Mouse (Mus musculus) small intestine, adult 2 months (tissue): ENCODE data around the gene Clic1. TPM values are rescaled to one million over a fixed set of nuclear protein-coding genes. Genes with fewer than 3 reads are reported as not detected.

Experiments
- H3K27ac ChIP-seq: fragments of 200-500 bp; 2 replicates; pipeline ENCODE4 v1.5.1; 2012; ENCODE audit warnings: low read depth, low read length, control low read depth, inconsistent platforms; ENCODE audit not compliant: insufficient read depth
- H3K27me3 ChIP-seq: fragments of 200-500 bp; 2 replicates; pipeline ENCODE4 v1.6.1; 2012; ENCODE audit warnings: mild to moderate bottlenecking, moderate library complexity, low read length, inconsistent platforms; ENCODE audit not compliant: control insufficient read depth, insufficient read depth
- H3K36me3 ChIP-seq: fragments of 200-500 bp; 2 replicates; pipeline ENCODE4 v1.6.1; 2012; ENCODE audit warnings: mild to moderate bottlenecking, low read length, control low read depth, inconsistent platforms; ENCODE audit not compliant: control insufficient read depth, insufficient read depth
- H3K4me1 ChIP-seq: fragments of 200-500 bp; 2 replicates; pipeline ENCODE4 v1.6.1; 2012; ENCODE audit warnings: low read length, inconsistent platforms, mixed read lengths; ENCODE audit not compliant: control insufficient read depth, insufficient read depth, insufficient read length
- H3K4me3 ChIP-seq: fragments of 200-500 bp; 2 replicates; pipeline ENCODE4 v1.5.1; 2012; ENCODE audit warnings: low read depth, mild to moderate bottlenecking, control low read depth, inconsistent platforms, low read length, moderate library complexity
- CTCF ChIP-seq: fragments of 200-500 bp; IDR thresholded peaks from 2 replicates; pipeline ENCODE4 v1.5.1; 2012; ENCODE audit warnings: low read depth, mild to moderate bottlenecking, control low read depth, inconsistent platforms, low read length, moderate library complexity, mixed read lengths; ENCODE audit not compliant: insufficient replicate concordance, insufficient read length; ENCODE audit errors: extremely low read depth
- POLR2A ChIP-seq: fragments of 200-500 bp; IDR thresholded peaks from 2 replicates; pipeline ENCODE4 v1.6.1; 2012; ENCODE audit warnings: low read depth, mild to moderate bottlenecking, control low read depth, inconsistent platforms, low read length, moderate library complexity
- WGBS: fragments of 180-500 bp; shearing (Covaris S2); methylation state at CpG from one replicate; pipeline ENCODE4 v1.1.7; 2018; 5-methylcytosine and 5-hydroxymethylcytosine counted together
- polyA plus RNA-seq: library from polyadenylated mRNA; depleted of rRNA; stranded (reverse); fragments of >200 nt; gene quantifications from 2 replicates; pipeline ENCODE4 v1.2.3, GENCODE M21; 2012

Clic1 gene
- polyA plus RNA-seq, 1 experiment, result 219 TPM

DNA sequence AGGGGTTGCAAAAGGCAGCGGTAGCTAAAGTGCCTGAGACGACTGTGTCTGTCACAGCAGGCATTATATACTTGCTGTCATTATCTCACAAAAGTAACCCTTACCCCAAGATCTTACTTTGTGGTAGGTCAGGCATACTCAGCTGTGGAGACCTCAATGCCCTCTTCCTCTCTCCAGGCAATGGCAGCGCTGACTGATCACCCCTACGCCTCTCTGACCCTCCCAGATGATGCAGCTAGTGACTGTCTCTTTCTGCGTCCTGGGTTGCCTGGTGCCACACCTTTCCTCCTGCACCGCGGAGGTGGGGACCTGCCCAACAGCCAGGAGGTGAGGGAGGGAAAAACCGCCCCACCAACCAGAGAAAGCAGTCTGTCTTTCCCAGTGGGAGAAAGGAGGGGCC is 11.5 kb downstream of the Clic1 start:
- peaks cover 36% of the 10 kb centered on the region for H3K4me1 ChIP-seq
- 66% methylated on average over 8 of the region's 8 CpGs for WGBS
- H3K27ac ChIP-seq, result no peak overlapping the region

DNA sequence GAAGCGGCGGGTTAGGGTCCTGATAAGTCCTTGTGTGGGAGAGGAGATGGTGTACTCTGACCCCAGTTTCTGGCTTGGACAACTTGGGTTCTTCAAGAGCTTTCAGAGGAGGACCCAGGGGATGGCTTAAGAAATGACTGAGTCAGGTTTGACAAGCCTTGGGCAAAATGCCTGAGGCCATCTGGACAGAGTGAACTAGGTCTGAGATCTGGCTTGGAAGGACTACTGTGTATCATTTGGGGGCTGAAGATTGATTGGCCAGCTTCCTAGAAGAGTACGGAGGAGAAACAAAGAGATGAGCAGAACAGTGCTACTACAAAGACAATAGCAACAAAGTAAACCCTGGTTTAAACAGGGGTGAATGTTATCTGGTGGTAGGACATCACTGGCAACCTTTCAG is 13.7 kb downstream of the Clic1 start:
- no peak overlapping the region for H3K4me3 ChIP-seq
- 92% methylated on average over 3 of the region's 3 CpGs for WGBS
- TF ChIP-seq CTCF (no peak), POLR2A (no peak)
- H3K27me3 ChIP-seq, result no peaks in the 10 kb centered on the region; the same call in 1 of the 2 replicates
- no peaks in the 10 kb centered on the region for H3K36me3 ChIP-seq
- H3K4me1 ChIP-seq, result peaks cover 36% of the 10 kb centered on the region
- no peak overlapping the region for H3K27ac ChIP-seq

More for the DNA sequence above, 11.5 kb downstream of the Clic1 start:
- peaks cover 17% of the 10 kb centered on the region for H3K36me3 ChIP-seq
- no peak overlapping the region for H3K4me3 ChIP-seq
- H3K27me3 ChIP-seq, result no peaks in the 10 kb centered on the region; the same call in 1 of the 2 replicates
- TF ChIP-seq POLR2A, result no peak

DNA sequence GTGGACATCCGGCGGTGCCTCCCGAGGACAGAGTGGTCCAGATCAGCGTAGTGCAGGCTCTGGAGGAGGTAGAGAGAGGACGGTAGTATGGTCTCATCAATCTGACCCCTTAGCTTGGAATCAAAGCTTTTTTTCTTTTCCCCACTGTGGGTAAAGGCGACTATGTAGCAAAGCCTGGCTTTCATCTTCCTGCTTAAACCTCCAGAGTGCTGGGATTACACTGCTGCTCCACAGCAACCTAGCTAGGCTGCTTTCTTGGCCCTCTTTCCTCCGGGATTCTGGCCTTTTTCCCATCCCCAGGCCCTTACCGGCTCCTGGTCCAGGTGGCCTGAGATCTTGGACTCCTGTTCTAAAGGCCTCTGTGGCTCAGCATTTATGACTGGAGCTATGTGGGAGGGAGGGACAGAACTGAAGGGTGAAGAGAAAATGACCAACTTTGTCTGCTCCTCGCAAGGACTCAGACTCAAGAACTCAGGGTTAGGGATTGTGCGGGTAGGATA is 14.7 kb downstream of the Clic1 start:
- 43% methylated on average over 10 of the region's 10 CpGs for WGBS
- Histone ChIP-seq H3K4me3 (peak overlapping the region; percentile 60), H3K27me3 (no peaks in the 10 kb centered on the region; the same call in 1 of the 2 replicates), H3K36me3 (no peaks in the 10 kb centered on the region), H3K4me1 (peaks cover 30% of the 10 kb centered on the region), H3K27ac (peak overlapping the region; percentile 56; the same call in 1 of the 2 replicates)
- TF ChIP-seq CTCF (no peak), POLR2A (no peak)

DNA sequence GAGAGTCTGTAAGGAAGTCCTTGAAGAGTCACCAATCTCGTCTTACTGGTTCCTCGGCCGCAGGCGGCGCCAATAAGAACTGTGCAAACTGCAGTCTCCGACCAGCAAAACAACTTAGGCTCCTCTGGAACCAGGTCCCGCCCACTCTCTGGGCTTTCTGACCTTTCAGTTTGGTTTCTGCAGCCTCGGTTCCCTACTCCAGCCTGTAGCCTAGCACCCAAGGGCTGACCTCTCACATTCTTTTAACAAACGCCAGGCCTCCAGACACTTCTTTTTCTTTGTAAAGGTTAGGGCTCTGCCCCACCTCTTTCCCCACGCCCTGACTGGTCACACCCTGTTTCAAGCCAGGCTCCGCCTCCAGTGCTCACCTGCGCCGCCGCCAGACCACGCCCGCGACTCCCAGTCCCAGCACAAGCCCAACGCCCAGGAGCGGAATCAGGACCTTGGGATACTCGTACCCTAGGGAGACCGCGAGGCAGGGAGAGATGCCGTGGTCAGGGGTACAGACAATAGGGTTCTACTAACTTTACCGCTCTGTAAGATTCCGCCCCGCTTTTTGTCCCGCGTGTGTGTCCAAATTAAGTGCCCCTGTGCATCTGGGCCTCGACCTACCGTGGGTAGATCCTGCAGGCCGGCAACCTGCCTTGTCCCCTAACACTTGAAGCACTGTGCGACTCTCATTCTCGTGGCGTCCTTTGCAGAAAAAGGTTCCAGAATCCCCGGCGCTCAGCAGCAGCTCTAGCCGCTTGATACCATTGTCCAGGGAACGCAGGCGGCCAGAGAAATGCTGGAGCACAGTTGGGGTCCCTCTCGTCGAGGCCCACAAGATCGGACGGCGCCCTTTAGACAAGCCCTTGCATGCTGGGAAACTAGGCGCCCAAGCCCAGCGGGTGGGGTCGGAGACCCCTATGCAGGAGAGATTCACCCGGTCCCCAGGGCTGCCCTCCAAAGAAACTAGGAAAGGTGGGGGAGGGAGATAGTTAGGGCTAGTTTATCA is 15.5 kb downstream of the Clic1 start, which contains the start of gene Ly6g6c:
Gene Ly6g6c (plus strand): TSS at position 438 of the 997 bp plus-strand sequence.
- no peaks in the 10 kb centered on the region; the same call in 1 of the 2 replicates for H3K27me3 ChIP-seq
- H3K4me3 ChIP-seq, result peak within 1 kb of the TSS; percentile 60
- TF ChIP-seq POLR2A (no peak; the same call in 1 of the 2 replicates), CTCF (no peak)
- peak within 1 kb of the TSS; percentile 83 for H3K27ac ChIP-seq
- WGBS, result 5% methylated on average over 48 of the region's 48 CpGs
- H3K4me1 ChIP-seq, result peaks cover 25% of the 10 kb centered on the region
- no peaks in the 10 kb centered on the region for H3K36me3 ChIP-seq

DNA sequence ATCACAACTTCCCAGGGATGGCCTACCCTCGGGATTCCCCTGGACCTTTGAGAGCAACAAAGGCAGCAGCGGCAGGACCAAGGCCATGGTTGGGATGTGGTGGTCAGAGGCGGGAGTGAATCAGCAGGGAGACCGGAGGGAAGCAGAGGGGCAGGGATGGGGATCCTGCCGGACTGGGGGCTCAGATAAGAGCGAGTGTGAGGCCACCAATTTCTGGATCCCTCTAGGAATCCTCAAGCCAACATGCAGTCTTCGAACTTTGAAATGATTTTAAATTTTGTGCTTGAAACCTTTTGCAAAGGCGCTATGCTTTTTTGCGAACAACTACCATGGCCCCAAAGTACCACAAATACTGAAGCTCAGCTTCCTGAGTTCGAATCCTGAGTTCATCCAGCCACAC is 16.3 kb downstream of the Clic1 start, which contains the start of gene Mpig6b:
Gene Mpig6b (minus strand): TSS at position 101 of the 400 bp plus-strand sequence.
- Histone ChIP-seq H3K4me1 (peaks cover 21% of the 10 kb centered on the region), H3K36me3 (no peaks in the 10 kb centered on the region), H3K4me3 (peak within 1 kb of the TSS; percentile 60), H3K27me3 (no peaks in the 10 kb centered on the region; the same call in 1 of the 2 replicates), H3K27ac (peak within 1 kb of the TSS; percentile 83)
- 78% methylated on average over 10 of the region's 10 CpGs for WGBS
- TF ChIP-seq POLR2A (no peak), CTCF (no peak)

DNA sequence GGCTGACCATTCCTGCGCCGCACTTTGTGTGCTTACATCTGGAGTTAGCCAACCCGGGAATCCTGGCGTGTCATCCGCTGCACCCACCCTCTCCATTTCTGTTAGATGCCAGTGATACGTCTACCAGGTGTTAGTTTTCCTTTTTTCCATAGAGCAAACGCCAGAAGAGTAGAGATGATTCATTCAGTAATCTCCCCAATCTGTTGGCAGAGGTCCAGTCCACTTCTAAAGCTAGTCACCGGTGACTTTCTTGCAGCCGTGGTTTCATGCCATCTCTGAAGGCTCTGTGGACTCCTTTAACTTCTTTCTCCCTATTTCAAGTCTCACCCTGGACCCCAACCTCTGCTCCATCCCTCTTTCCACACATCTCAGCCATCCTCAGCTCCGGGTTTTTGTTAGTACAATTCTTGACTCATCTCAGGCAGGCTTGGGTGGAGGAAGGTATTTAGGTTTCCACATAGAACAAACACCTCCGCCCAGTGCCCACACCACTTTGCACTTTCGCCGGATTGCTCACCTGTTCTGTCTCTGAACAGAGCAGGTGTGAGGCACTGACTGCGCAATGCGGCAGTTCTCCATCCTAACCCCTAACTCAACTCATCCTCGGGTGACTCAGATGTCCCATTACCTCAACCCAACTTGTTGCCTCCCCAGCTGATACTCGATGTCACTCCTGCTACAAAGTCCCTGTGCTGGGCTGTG is 18.6 kb downstream of the Clic1 start:
- Histone ChIP-seq H3K4me3 (no peak overlapping the region), H3K27ac (no peak overlapping the region), H3K36me3 (no peaks in the 10 kb centered on the region), H3K4me1 (peaks cover 15% of the 10 kb centered on the region), H3K27me3 (no peaks in the 10 kb centered on the region; the same call in 1 of the 2 replicates)
- 37% methylated on average over 17 of the region's 17 CpGs for WGBS
- no peak for TF ChIP-seq POLR2A
- no peak for TF ChIP-seq CTCF
